Mouse (Mus musculus): ENCODE results near the gene Peli2. TPM values are rescaled to one million over a fixed set of nuclear protein-coding genes. Genes with fewer than 3 reads are reported as not detected.

The Peli2 gene
- 4.0 and 6.0 TPM in 2 replicates for polyA plus RNA-seq (2015; fragmentation: Nextera tagmentation; extraction: Ambion mirVana)

DNA sequence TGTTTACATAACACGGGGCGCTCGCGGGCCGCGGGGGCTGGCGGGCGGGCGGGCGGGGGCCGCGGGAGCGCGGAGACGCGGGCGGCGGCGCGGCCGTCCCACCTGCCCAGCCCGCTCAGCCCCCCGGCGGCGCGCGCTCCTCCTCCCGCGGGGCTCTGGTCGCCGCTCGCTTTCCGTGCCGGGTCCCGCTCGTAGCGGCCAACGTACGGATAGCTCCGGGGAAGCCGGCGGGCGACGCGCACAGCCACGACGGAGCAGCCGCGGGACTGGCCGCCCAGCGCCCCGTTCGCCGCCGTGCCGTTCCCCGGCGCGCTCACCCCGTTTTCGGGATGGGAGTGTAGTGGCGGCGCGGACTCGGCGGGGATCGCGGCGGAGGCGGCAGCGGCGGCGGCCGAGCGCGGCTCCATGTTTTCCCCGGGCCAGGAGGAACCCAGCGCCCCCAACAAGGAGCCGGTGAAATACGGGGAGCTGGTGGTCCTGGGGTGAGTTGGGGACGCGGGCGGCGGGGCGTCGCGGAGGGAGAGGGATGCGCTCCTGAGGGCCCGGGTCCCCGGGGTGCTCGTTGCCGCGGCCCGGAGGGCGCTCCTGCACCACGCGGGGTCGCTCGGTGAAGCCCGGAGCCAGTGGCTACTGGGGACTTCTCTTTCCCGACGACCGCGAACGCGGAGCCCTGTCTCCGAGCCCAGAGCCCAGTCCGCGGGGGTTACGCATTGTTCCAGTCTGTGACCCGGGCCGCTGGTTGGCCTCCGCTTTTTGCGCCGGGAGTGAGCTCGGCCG, at the start of gene Peli2:
Gene Peli2 (plus strand): TSS at position 72 of the 777 bp plus-strand sequence.

